Mouse (Mus musculus): ENCODE results near the gene Vps9d1. TPM values are rescaled to one million over a fixed set of nuclear protein-coding genes. Genes with fewer than 3 reads are reported as not detected.

Gene Vps9d1
- polyA plus RNA-seq, 1 experiment from 2014 or later: 20.5 TPM

- Histone ChIP-seq H3K4me1 (ENCODE audit: control insufficient read depth in 2 of 2, insufficient read depth in 2 of 2, low read length in 2 of 2) (no peaks in the 10 kb centered on the region), H3K9me3 (ENCODE audit: control insufficient read depth, low read length) (no peaks in the 10 kb centered on the region), H3K27ac (replicated peaks in 1 of 2; ENCODE audit: control insufficient read depth in 1 of 2, insufficient read depth in 1 of 2, low read depth in 2 of 2, low read length in 2 of 2) (no peak overlapping the region), H3K4me3 (ENCODE audit: control insufficient read depth in 1 of 2, insufficient read depth in 1 of 2, low read depth in 1 of 2, low read length in 2 of 2) (no peak overlapping the region), H3K36me3 (ENCODE audit: control insufficient read depth, insufficient read depth, low read length) (peaks cover 59% of the 10 kb centered on the region), H3K4me2 (ENCODE audit: low read length) (no peak overlapping the region), H3K27me3 (ENCODE audit: control insufficient read depth, insufficient read depth, low read length) (no peaks in the 10 kb centered on the region), H3K9ac (ENCODE audit: low read length) (no peak overlapping the region)
- 84% methylated on average over 7 of the region's 7 CpGs for WGBS
- no peak for ATAC-seq (ENCODE audit: insufficient number of reproducible peaks, insufficient read depth, low FRiP score, low read depth)
Measured at GRCm38 (mm10) chr8:123242107-123242923, 11.8 kb downstream of the Vps9d1 start.

- ATAC-seq (ENCODE audit: insufficient number of reproducible peaks, insufficient read depth, low FRiP score, low read depth): no peak
- 80% methylated on average over 10 of the region's 10 CpGs for WGBS
- peaks cover 3 to 10% of the 10 kb centered on the region in 2 experiments; a peak in 1 of 4 replicates for H3K4me1 ChIP-seq (ENCODE audit: control insufficient read depth in 2 of 2, insufficient read depth in 2 of 2, low read length in 2 of 2)
Measured at GRCm38 (mm10) chr8:123239398-123239797, 14.8 kb downstream of the Vps9d1 start.

GRCm38 (mm10) chr8:123235520-123236497 is 18.3 kb downstream of the Vps9d1 start, which contains the start of gene Spata2l:
Gene Spata2l (minus strand): TSS chr8:123236233.
- peak; percentile 77 for ATAC-seq (ENCODE audit: insufficient number of reproducible peaks, insufficient read depth, low FRiP score, low read depth)
- Histone ChIP-seq H3K4me2 (ENCODE audit: low read length) (peak within 1 kb of the TSS; percentile 95), H3K27ac (replicated peaks in 1 of 2; ENCODE audit: control insufficient read depth in 1 of 2, insufficient read depth in 1 of 2, low read depth in 2 of 2, low read length in 2 of 2) (no peak within 1 kb of the TSS), H3K36me3 (ENCODE audit: control insufficient read depth, insufficient read depth, low read length) (no peaks in the 10 kb centered on the region), H3K9me3 (ENCODE audit: control insufficient read depth, low read length) (no peaks in the 10 kb centered on the region), H3K27me3 (ENCODE audit: control insufficient read depth, insufficient read depth, low read length) (peaks cover 12% of the 10 kb centered on the region; the same call in 1 of the 2 replicates), H3K4me3 (ENCODE audit: control insufficient read depth in 1 of 2, insufficient read depth in 1 of 2, low read depth in 1 of 2, low read length in 2 of 2) (peak within 1 kb of the TSS; percentile 57 to 59), H3K9ac (ENCODE audit: low read length) (peak within 1 kb of the TSS; percentile 77), H3K4me1 (ENCODE audit: control insufficient read depth in 2 of 2, insufficient read depth in 2 of 2, low read length in 2 of 2) (peaks cover 3 to 10% of the 10 kb centered on the region in 2 experiments; a peak in 1 of 4 replicates)
- 2% methylated on average over 57 of the region's 57 CpGs for WGBS

More at GRCm38 (mm10) chr8:123239398-123239797, 14.8 kb downstream of the Vps9d1 start:
- H3K27ac ChIP-seq (replicated peaks in 1 of 2; ENCODE audit: control insufficient read depth in 1 of 2, insufficient read depth in 1 of 2, low read depth in 2 of 2, low read length in 2 of 2): no peak overlapping the region
- no peak overlapping the region for H3K4me3 ChIP-seq (ENCODE audit: control insufficient read depth in 1 of 2, insufficient read depth in 1 of 2, low read depth in 1 of 2, low read length in 2 of 2)
- H3K9me3 ChIP-seq (ENCODE audit: control insufficient read depth, low read length): no peaks in the 10 kb centered on the region
- H3K4me2 ChIP-seq (ENCODE audit: low read length): no peak overlapping the region
- peaks cover 30% of the 10 kb centered on the region for H3K36me3 ChIP-seq (ENCODE audit: control insufficient read depth, insufficient read depth, low read length)
- no peak overlapping the region for H3K9ac ChIP-seq (ENCODE audit: low read length)
- H3K27me3 ChIP-seq (ENCODE audit: control insufficient read depth, insufficient read depth, low read length): peaks cover 4% of the 10 kb centered on the region; the same call in 1 of the 2 replicates

- Histone ChIP-seq H3K27me3 (ENCODE audit: control insufficient read depth, insufficient read depth, low read length) (peaks cover 12% of the 10 kb centered on the region; the same call in 1 of the 2 replicates), H3K9me3 (ENCODE audit: control insufficient read depth, low read length) (no peaks in the 10 kb centered on the region), H3K4me2 (ENCODE audit: low read length) (peak overlapping the region; percentile 95), H3K9ac (ENCODE audit: low read length) (peak overlapping the region; percentile 77), H3K27ac (replicated peaks in 1 of 2; ENCODE audit: control insufficient read depth in 1 of 2, insufficient read depth in 1 of 2, low read depth in 2 of 2, low read length in 2 of 2) (no peak overlapping the region), H3K36me3 (ENCODE audit: control insufficient read depth, insufficient read depth, low read length) (peaks cover 2% of the 10 kb centered on the region; the same call in 1 of the 2 replicates), H3K4me1 (ENCODE audit: control insufficient read depth in 2 of 2, insufficient read depth in 2 of 2, low read length in 2 of 2) (peaks cover 3 to 10% of the 10 kb centered on the region in 2 experiments; a peak in 1 of 4 replicates), H3K4me3 (ENCODE audit: control insufficient read depth in 1 of 2, insufficient read depth in 1 of 2, low read depth in 1 of 2, low read length in 2 of 2) (peak overlapping the region; percentile 57 to 59)
- no peak for ATAC-seq (ENCODE audit: insufficient number of reproducible peaks, insufficient read depth, low FRiP score, low read depth)
- 36% methylated on average over 13 of the region's 13 CpGs for WGBS
Measured at GRCm38 (mm10) chr8:123234918-123235519, 19.1 kb downstream of the Vps9d1 start.

- H3K27me3 ChIP-seq (ENCODE audit: control insufficient read depth, insufficient read depth, low read length): peaks cover 12% of the 10 kb centered on the region; the same call in 1 of the 2 replicates
- ATAC-seq (ENCODE audit: insufficient number of reproducible peaks, insufficient read depth, low FRiP score, low read depth): no peak
- H3K9me3 ChIP-seq (ENCODE audit: control insufficient read depth, low read length): no peaks in the 10 kb centered on the region
- H3K9ac ChIP-seq (ENCODE audit: low read length): no peak overlapping the region
- H3K36me3 ChIP-seq (ENCODE audit: control insufficient read depth, insufficient read depth, low read length): peaks cover 6% of the 10 kb centered on the region; the same call in 1 of the 2 replicates
- peaks cover 3 to 10% of the 10 kb centered on the region in 2 experiments; a peak in 1 of 4 replicates for H3K4me1 ChIP-seq (ENCODE audit: control insufficient read depth in 2 of 2, insufficient read depth in 2 of 2, low read length in 2 of 2)
- WGBS: 77% methylated on average over 11 of the region's 11 CpGs
- no peak overlapping the region for H3K27ac ChIP-seq (replicated peaks in 1 of 2; ENCODE audit: control insufficient read depth in 1 of 2, insufficient read depth in 1 of 2, low read depth in 2 of 2, low read length in 2 of 2)
- H3K4me3 ChIP-seq (ENCODE audit: control insufficient read depth in 1 of 2, insufficient read depth in 1 of 2, low read depth in 1 of 2, low read length in 2 of 2): no peak overlapping the region
- no peak overlapping the region for H3K4me2 ChIP-seq (ENCODE audit: low read length)
Measured at GRCm38 (mm10) chr8:123233760-123234159, 20.4 kb downstream of the Vps9d1 start.

GRCm38 (mm10) chr8:123233300-123233699 is 20.8 kb downstream of the Vps9d1 start:
- Histone ChIP-seq H3K36me3 (ENCODE audit: control insufficient read depth, insufficient read depth, low read length) (peaks cover 10% of the 10 kb centered on the region; the same call in 1 of the 2 replicates), H3K4me1 (ENCODE audit: control insufficient read depth in 2 of 2, insufficient read depth in 2 of 2, low read length in 2 of 2) (peaks cover 3 to 10% of the 10 kb centered on the region in 2 experiments; a peak in 1 of 4 replicates), H3K27me3 (ENCODE audit: control insufficient read depth, insufficient read depth, low read length) (peaks cover 12% of the 10 kb centered on the region; the same call in 1 of the 2 replicates), H3K9me3 (ENCODE audit: control insufficient read depth, low read length) (no peaks in the 10 kb centered on the region), H3K27ac (replicated peaks in 1 of 2; ENCODE audit: control insufficient read depth in 1 of 2, insufficient read depth in 1 of 2, low read depth in 2 of 2, low read length in 2 of 2) (no peak overlapping the region), H3K9ac (ENCODE audit: low read length) (no peak overlapping the region), H3K4me2 (ENCODE audit: low read length) (no peak overlapping the region), H3K4me3 (ENCODE audit: control insufficient read depth in 1 of 2, insufficient read depth in 1 of 2, low read depth in 1 of 2, low read length in 2 of 2) (no peak overlapping the region)
- no peak for ATAC-seq (ENCODE audit: insufficient number of reproducible peaks, insufficient read depth, low FRiP score, low read depth)
- WGBS: 53% methylated on average over 13 of the region's 13 CpGs

All from heart, embryonic 14.5 days (tissue).